Mouse (Mus musculus): ENCODE data around the gene Brpf3. TPM values are rescaled to one million over a fixed set of nuclear protein-coding genes. Genes with fewer than 3 reads are reported as not detected.
"Not testable (repeated sequence)": the region's sequence is repeated elsewhere in the genome, so short reads cannot be mapped to it uniquely, and the experiment has no call there.

Brpf3 gene
- polyA plus RNA-seq, 1 experiment from 2014 or later = 6.0 TPM

- no peak overlapping the region for H3K9ac ChIP-seq (replicated peaks; ENCODE audit: low read depth)
- H3K27me3 ChIP-seq (replicated peaks; ENCODE audit: insufficient read depth, low read length) = no peaks in the 10 kb centered on the region
- TF ChIP-seq CTCF (IDR thresholded peaks at IDR 0.05) (no peak), EP300 (IDR thresholded peaks at IDR 0.05) (no peak)
- H3K27ac ChIP-seq (ENCODE audit: low read length) = no peak overlapping the region
- no peaks in the 10 kb centered on the region for H3K4me1 ChIP-seq (ENCODE audit: insufficient read depth, low read depth, low read length)
- H3K4me3 ChIP-seq (ENCODE audit: low read depth, low read length) = no peak overlapping the region
- no peaks in the 10 kb centered on the region for H3K9me3 ChIP-seq (ENCODE audit: low read length)
- peaks cover 39% of the 10 kb centered on the region for H3K36me3 ChIP-seq (ENCODE audit: insufficient read depth, low read length)
- DNase-seq (ENCODE audit: low spot score) (no peak), ATAC-seq (no peak)
- H3K4me2 ChIP-seq (replicated peaks; ENCODE audit: low read depth, low read length) = no peak overlapping the region
- WGBS = 91% methylated on average over 18 of the region's 18 CpGs
Observed at GRCm38 (mm10) chr17:28814529-28815097, 13.7 kb downstream of the Brpf3 start.

GRCm38 (mm10) chr17:28815384-28816004 is 14.6 kb downstream of the Brpf3 start:
- H3K27me3 ChIP-seq (replicated peaks; ENCODE audit: insufficient read depth, low read length) = no peaks in the 10 kb centered on the region
- no peaks in the 10 kb centered on the region for H3K9me3 ChIP-seq (ENCODE audit: low read length)
- TF ChIP-seq CTCF (IDR thresholded peaks at IDR 0.05) (no peak), EP300 (IDR thresholded peaks at IDR 0.05) (no peak)
- no peak overlapping the region for H3K4me2 ChIP-seq (replicated peaks; ENCODE audit: low read depth, low read length)
- no peak overlapping the region for H3K4me3 ChIP-seq (ENCODE audit: low read depth, low read length)
- no peak overlapping the region for H3K27ac ChIP-seq (ENCODE audit: low read length)
- H3K4me1 ChIP-seq (ENCODE audit: insufficient read depth, low read depth, low read length) = no peaks in the 10 kb centered on the region
- ATAC-seq (peak; percentile 47; the same call in 1 of the 2 replicates), DNase-seq (ENCODE audit: low spot score) (peak; percentile 16)
- H3K9ac ChIP-seq (replicated peaks; ENCODE audit: low read depth) = no peak overlapping the region
- H3K36me3 ChIP-seq (ENCODE audit: insufficient read depth, low read length) = peaks cover 43% of the 10 kb centered on the region
- WGBS = 68% methylated on average over 10 of the region's 10 CpGs

GRCm38 (mm10) chr17:28816326-28816725 is 15.4 kb downstream of the Brpf3 start:
- ATAC-seq; H3K9ac ChIP-seq (replicated peaks; ENCODE audit: low read depth); H3K4me2 ChIP-seq (replicated peaks; ENCODE audit: low read depth, low read length); H3K4me3 ChIP-seq (ENCODE audit: low read depth, low read length); H3K27ac ChIP-seq (ENCODE audit: low read length); DNase-seq (ENCODE audit: low spot score); H3K9me3 ChIP-seq (ENCODE audit: low read length); H3K4me1 ChIP-seq (ENCODE audit: insufficient read depth, low read depth, low read length); H3K27me3 ChIP-seq (replicated peaks; ENCODE audit: insufficient read depth, low read length): not testable (repeated sequence)
- 90% methylated on average over 10 of the region's 10 CpGs for WGBS
- H3K36me3 ChIP-seq (ENCODE audit: insufficient read depth, low read length) = peaks cover 43% of the 10 kb centered on the region

- WGBS = 94% methylated on average over 25 of the region's 25 CpGs
- Histone ChIP-seq H3K9me3 (ENCODE audit: low read length) (no peaks in the 10 kb centered on the region), H3K4me1 (ENCODE audit: insufficient read depth, low read depth, low read length) (no peaks in the 10 kb centered on the region), H3K4me2 (replicated peaks; ENCODE audit: low read depth, low read length) (no peak overlapping the region), H3K27ac (ENCODE audit: low read length) (no peak overlapping the region), H3K27me3 (replicated peaks; ENCODE audit: insufficient read depth, low read length) (no peaks in the 10 kb centered on the region), H3K9ac (replicated peaks; ENCODE audit: low read depth) (no peak overlapping the region), H3K36me3 (ENCODE audit: insufficient read depth, low read length) (peaks cover 46% of the 10 kb centered on the region), H3K4me3 (ENCODE audit: low read depth, low read length) (no peak overlapping the region)
- TF ChIP-seq CTCF (IDR thresholded peaks at IDR 0.05) = no peak
- no peak for TF ChIP-seq EP300 (IDR thresholded peaks at IDR 0.05)
- DNase-seq (ENCODE audit: low spot score) (no peak), ATAC-seq (no peak)
Observed at GRCm38 (mm10) chr17:28816875-28817811, 16.3 kb downstream of the Brpf3 start.

- Histone ChIP-seq H3K4me2 (replicated peaks; ENCODE audit: low read depth, low read length) (no peak overlapping the region), H3K27ac (ENCODE audit: low read length) (no peak overlapping the region), H3K4me3 (ENCODE audit: low read depth, low read length) (no peak overlapping the region), H3K9me3 (ENCODE audit: low read length) (no peaks in the 10 kb centered on the region), H3K4me1 (ENCODE audit: insufficient read depth, low read depth, low read length) (no peaks in the 10 kb centered on the region), H3K9ac (replicated peaks; ENCODE audit: low read depth) (no peak overlapping the region), H3K36me3 (ENCODE audit: insufficient read depth, low read length) (peaks cover 48% of the 10 kb centered on the region), H3K27me3 (replicated peaks; ENCODE audit: insufficient read depth, low read length) (no peaks in the 10 kb centered on the region)
- WGBS = 82% methylated on average over 2 of the region's 2 CpGs
- TF ChIP-seq EP300 (IDR thresholded peaks at IDR 0.05) (no peak), CTCF (IDR thresholded peaks at IDR 0.05) (no peak)
- ATAC-seq (no peak), DNase-seq (ENCODE audit: low spot score) (no peak)
Observed at GRCm38 (mm10) chr17:28820189-28820588, 19.3 kb downstream of the Brpf3 start.

GRCm38 (mm10) chr17:28823004-28823745 is 22.3 kb downstream of the Brpf3 start:
- no peaks in the 10 kb centered on the region for H3K4me1 ChIP-seq (ENCODE audit: insufficient read depth, low read depth, low read length)
- DNase-seq (ENCODE audit: low spot score) = no peak
- H3K27ac ChIP-seq (ENCODE audit: low read length) = no peak overlapping the region
- no peaks in the 10 kb centered on the region for H3K9me3 ChIP-seq (ENCODE audit: low read length)
- no peak overlapping the region for H3K4me2 ChIP-seq (replicated peaks; ENCODE audit: low read depth, low read length)
- no peak for TF ChIP-seq CTCF (IDR thresholded peaks at IDR 0.05)
- no peak for TF ChIP-seq EP300 (IDR thresholded peaks at IDR 0.05)
- 79% methylated on average over 13 of the region's 13 CpGs for WGBS
- no peak overlapping the region for H3K9ac ChIP-seq (replicated peaks; ENCODE audit: low read depth)
- peak; percentile 44; the same call in 1 of the 2 replicates for ATAC-seq
- no peak overlapping the region for H3K4me3 ChIP-seq (ENCODE audit: low read depth, low read length)
- H3K36me3 ChIP-seq (ENCODE audit: insufficient read depth, low read length) = peaks cover 52% of the 10 kb centered on the region
- H3K27me3 ChIP-seq (replicated peaks; ENCODE audit: insufficient read depth, low read length) = no peaks in the 10 kb centered on the region
